ENCODE assay signal across 10 mouse cellular contexts in the genomic region with DNA sequence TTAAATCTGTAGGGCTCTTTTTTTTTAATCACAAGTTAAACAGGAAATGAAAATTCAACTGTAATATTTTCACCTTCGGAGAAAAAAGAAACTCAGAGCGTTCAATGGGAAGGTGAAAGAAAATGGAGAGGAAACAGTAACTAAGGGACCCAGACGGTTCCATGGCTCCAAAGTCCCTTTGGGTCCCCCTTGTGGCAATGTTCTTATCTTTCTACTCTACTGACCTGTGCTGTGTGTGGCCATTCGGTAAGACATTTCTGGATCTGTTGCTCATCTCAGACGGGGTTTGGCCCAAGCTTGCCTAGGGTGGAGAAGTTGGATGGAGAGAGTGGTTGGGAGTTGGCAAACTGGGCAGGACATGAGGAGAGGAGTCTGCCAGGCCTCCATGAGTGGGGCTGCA.
DNase-seq lines count a peak whose midpoint lies in the region; ATAC-seq and TF ChIP-seq lines count a peak whose summit lies in the region.
"Had no signal": no experiment of that assay in that cellular context is flagged by ENCODE, and none has a peak within 500 bp of the region (broad histone marks: within the 10 kb centered on the region; RNA-seq: fewer than 3 reads in every experiment).

No protein-coding gene starts in this region.

- no peak for ATAC-seq in embryonic facial prominence, embryonic 11.5 days (replicated peaks; ENCODE audit: insufficient number of reproducible peaks, low FRiP score, low TSS enrichment, low read depth)
- ATAC-seq in granulocyte monocyte progenitor cell, adult 5-6 weeks (replicated peaks; ENCODE audit: poor library complexity, severe bottlenecking) = no peak

- no peaks in the 10 kb centered on the region for H3K36me3 ChIP-seq in embryonic facial prominence, embryonic 11.5 days (replicated peaks; ENCODE audit: control insufficient read depth, insufficient read depth, low read depth, low read length)
- no peaks in the 10 kb centered on the region for H3K36me3 ChIP-seq in embryonic facial prominence, embryonic 10.5 days (replicated peaks)

- peak; percentile 71 for TF ChIP-seq CTCF in layer of hippocampus, adult 2 months (conservative IDR thresholded peaks at IDR 0.05)
- peak; percentile 22; the same call in 1 of the 2 replicates for TF ChIP-seq CTCF in cortical plate, adult 2 months (IDR thresholded peaks at IDR 0.05; ENCODE audit: extremely low read depth, insufficient read depth, low read length)

- no peak overlapping the region for H3K4me3 ChIP-seq in embryonic facial prominence, embryonic 11.5 days (ENCODE audit: low read depth, low read length)
- H3K4me3 ChIP-seq in embryonic facial prominence, embryonic 10.5 days = no peak overlapping the region
- no peak overlapping the region for H3K4me3 ChIP-seq in layer of hippocampus, adult 2 months
- H3K4me3 ChIP-seq in cortical plate, adult 2 months (ENCODE audit: insufficient read depth, low read length) = no peak overlapping the region
- H3K4me3 ChIP-seq: erythroblast, embryonic 14.5 days had no signal

- no peaks in the 10 kb centered on the region for H3K4me1 ChIP-seq in embryonic facial prominence, embryonic 11.5 days (ENCODE audit: control insufficient read depth, insufficient read depth, low read length)
- peaks cover 5% of the 10 kb centered on the region for H3K4me1 ChIP-seq in embryonic facial prominence, embryonic 10.5 days
- no peaks in the 10 kb centered on the region; the same call in 1 of the 2 replicates for H3K4me1 ChIP-seq in cortical plate, adult 2 months (ENCODE audit: control insufficient read depth, insufficient read depth, low read length)

- H3K4me2 ChIP-seq in embryonic facial prominence, embryonic 11.5 days (ENCODE audit: low read depth, low read length) = no peak overlapping the region

- DNase-seq in embryonic facial prominence, embryonic 11.5 days (ENCODE audit: low spot score) = peak; percentile 43
- no peak for DNase-seq in embryonic facial prominence, embryonic 10.5 days (ENCODE audit: low spot score)
- no peak for DNase-seq in layer of hippocampus, adult 2 months (ENCODE audit: low spot score in 2 of 2)
- DNase-seq in layer of hippocampus, postnatal 25 days (ENCODE audit: extremely low spot score in 1 of 2, low spot score in 1 of 2) = no peak
- peak; percentile 38 for DNase-seq in lung, postnatal 10 days
- no peak for DNase-seq in urinary bladder, postnatal 4 days (ENCODE audit: low spot score in 2 of 2)
- DNase-seq: adrenal gland, postnatal 25 days had no signal

- no peak overlapping the region for H3K9ac ChIP-seq in embryonic facial prominence, embryonic 11.5 days (replicated peaks; ENCODE audit: low read length)

- H3K27ac ChIP-seq in embryonic facial prominence, embryonic 11.5 days (replicated peaks; ENCODE audit: low read depth, low read length) = no peak overlapping the region
- no peak overlapping the region for H3K27ac ChIP-seq in embryonic facial prominence, embryonic 10.5 days (replicated peaks)
- H3K27ac ChIP-seq in layer of hippocampus, adult 2 months = no peak overlapping the region
- H3K27ac ChIP-seq in cortical plate, adult 2 months (ENCODE audit: insufficient read depth, low read length) = no peak overlapping the region

- no peaks in the 10 kb centered on the region for H3K9me3 ChIP-seq in embryonic facial prominence, embryonic 11.5 days (replicated peaks; ENCODE audit: control insufficient read depth, low read length)
- H3K9me3 ChIP-seq in embryonic facial prominence, embryonic 10.5 days = peaks cover 4% of the 10 kb centered on the region; the same call in 1 of the 2 replicates

- TF ChIP-seq POLR2A in cortical plate, adult 2 months (IDR thresholded peaks at IDR 0.05; ENCODE audit: extremely low read depth, insufficient read depth, low read length) = no peak

- no peaks in the 10 kb centered on the region for H3K27me3 ChIP-seq in embryonic facial prominence, embryonic 11.5 days (ENCODE audit: control insufficient read depth, insufficient read depth, low read length)
- no peaks in the 10 kb centered on the region; the same call in 1 of the 2 replicates for H3K27me3 ChIP-seq in embryonic facial prominence, embryonic 10.5 days (replicated peaks; ENCODE audit: low read depth, poor library complexity, severe bottlenecking)

- WGBS in embryonic facial prominence, embryonic 11.5 days = 61% methylated on average over 5 of the region's 5 CpGs
- 62% methylated on average over 5 of the region's 5 CpGs for whole genome bisulfite sequencing in embryonic facial prominence, embryonic 10.5 days

Comparison
In these comparisons a context has a peak if more than half of its experiments do, and no peak if none do; other contexts are left out.
1. DNase-seq: peak in embryonic facial prominence, embryonic 11.5 days (single experiment) and lung, postnatal 10 days (single experiment); none in embryonic facial prominence, embryonic 10.5 days (single experiment), layer of hippocampus, adult 2 months (0 of 2), layer of hippocampus, postnatal 25 days (0 of 2) and urinary bladder, postnatal 4 days (0 of 2).